Comparison of ENCODE assay signal across 8 mouse cellular contexts in the genomic region with DNA sequence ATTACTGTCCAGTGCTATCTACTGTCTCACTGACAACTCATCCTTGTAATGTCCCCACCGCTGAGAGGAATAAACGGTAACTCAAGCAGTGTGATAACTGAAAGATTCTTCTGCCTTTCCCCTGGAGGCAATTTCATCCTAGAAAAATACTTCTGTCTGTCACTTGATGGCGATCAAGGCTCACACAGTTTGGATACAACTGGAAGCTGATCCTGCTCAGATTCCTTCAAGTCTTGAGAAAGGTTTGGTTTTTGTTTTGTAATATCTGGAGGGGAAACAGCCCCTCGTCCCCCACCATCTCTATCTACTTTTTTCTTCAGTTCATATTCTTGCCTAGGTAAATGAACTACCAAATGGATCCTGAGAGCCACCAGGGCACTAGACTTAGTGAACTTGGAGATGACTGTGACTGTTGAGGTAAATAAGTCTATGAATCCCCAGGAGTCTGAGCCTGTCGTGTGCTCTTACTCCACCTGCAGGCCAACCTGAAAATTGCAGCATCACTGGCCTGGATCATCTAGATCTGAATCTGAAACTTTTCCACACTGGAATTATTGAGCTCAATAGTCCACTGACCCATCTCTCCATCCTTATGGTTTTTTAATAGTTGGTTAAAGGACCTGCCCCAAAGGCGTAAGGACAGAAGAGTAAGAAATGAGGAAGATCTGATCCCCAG. TPM values are rescaled to one million over a fixed set of nuclear protein-coding genes. Genes with fewer than 3 reads are reported as not detected.
DNase-seq lines count a peak whose midpoint lies in the region; ATAC-seq and TF ChIP-seq lines count a peak whose summit lies in the region.

No protein-coding gene starts in this region.

- no peaks in the 10 kb centered on the region for H3K27me3 ChIP-seq in testis, adult 2 months (ENCODE audit: control insufficient read depth, insufficient read depth, low read length)
- 0 out of 2 replicates have a peak, but pooled peaks cover 4% of the 10 kb centered on the region for H3K27me3 ChIP-seq in forebrain, embryonic 13.5 days

- no peaks in the 10 kb centered on the region for H3K36me3 ChIP-seq in testis, adult 2 months (ENCODE audit: control insufficient read depth, insufficient read depth, low read length)
- no peaks in the 10 kb centered on the region for H3K36me3 ChIP-seq in forebrain, embryonic 13.5 days (ENCODE audit: poor library complexity, severe bottlenecking)

- TF ChIP-seq CTCF in gastrocnemius, adult 2 months (IDR thresholded peaks at IDR 0.05) = peak; percentile 37; the same call in 1 of the 2 replicates
- peak; percentile 62; the same call in 1 of the 2 replicates for TF ChIP-seq CTCF in testis, adult 2 months (IDR thresholded peaks at IDR 0.05; ENCODE audit: control insufficient read depth, insufficient read depth, insufficient replicate concordance, low read depth, low read length)

- no peak overlapping the region for H3K9ac ChIP-seq in forebrain, embryonic 13.5 days

- ATAC-seq in forebrain, embryonic 13.5 days = no peak

- H3K27ac ChIP-seq in gastrocnemius, adult 2 months = no peak overlapping the region
- H3K27ac ChIP-seq in testis, adult 2 months (ENCODE audit: control insufficient read depth, insufficient read depth, low read depth, low read length) = no peak overlapping the region
- H3K27ac ChIP-seq in forebrain, embryonic 13.5 days = no peak overlapping the region

- H3K4me3 ChIP-seq in gastrocnemius, adult 2 months = no peak overlapping the region
- no peak overlapping the region for H3K4me3 ChIP-seq in testis, adult 2 months (ENCODE audit: control insufficient read depth, low read depth, low read length)
- H3K4me3 ChIP-seq in forebrain, embryonic 13.5 days = no peak overlapping the region

- TF ChIP-seq POLR2A in testis, adult 2 months (IDR thresholded peaks at IDR 0.05; ENCODE audit: control insufficient read depth, low read depth, low read length) = no peak

- H3K9me3 ChIP-seq in forebrain, embryonic 13.5 days (replicated peaks) = no peaks in the 10 kb centered on the region

- no peaks in the 10 kb centered on the region for H3K4me1 ChIP-seq in testis, adult 2 months (ENCODE audit: control insufficient read depth, insufficient read depth, low read length)
- H3K4me1 ChIP-seq in forebrain, embryonic 13.5 days = no peaks in the 10 kb centered on the region

- no peak overlapping the region for H3K4me2 ChIP-seq in forebrain, embryonic 13.5 days

- WGBS in forebrain, embryonic 13.5 days = 52% methylated on average over 6 of the region's 6 CpGs

- no peak for DNase-seq in gastrocnemius, adult 2 months
- DNase-seq in gastrocnemius, postnatal 36 days = no peak
- DNase-seq in testis, postnatal 14 days (ENCODE audit: low spot score) = no peak
- DNase-seq in cerebellum, postnatal 36 days = peak; percentile 11
- peak; percentile 6 to 60 for DNase-seq in kidney, postnatal 36 days
- DNase-seq in mesoderm, embryonic 11.5 days (ENCODE audit: low read depth, low spot score) = peak; percentile 50

- intact Hi-C loops in gastrocnemius, adult 2 months (cut with DNase I) = no loop called here
- intact Hi-C loops in gastrocnemius, postnatal 36 days (cut with DNase I) = no loop called here

RNA-seq across cellular contexts. Expression of a gene that starts 30.4 kb away (rescaled TPM):
- total RNA-seq in gastrocnemius, adult 2 months (2021) = not detected
- total RNA-seq in gastrocnemius, postnatal 36 days (2021) = not detected
- not detected in 2 replicates for polyA plus RNA-seq in testis, adult 2 months (2012; rRNA removed)
- 0.11 TPM in 1 of 2 replicates, not detected in the other for polyA plus RNA-seq in forebrain, embryonic 13.5 days (2015; fragmentation: Nextera tagmentation; extraction: Ambion mirVana)

Comparison
In these comparisons a context has a peak if more than half of its experiments do, and no peak if none do; other contexts are left out.
1. DNase-seq: peak in cerebellum, postnatal 36 days (2 of 2), kidney, postnatal 36 days (2 of 2) and mesoderm, embryonic 11.5 days (single experiment); none in gastrocnemius, adult 2 months (single experiment), gastrocnemius, postnatal 36 days (0 of 2) and testis, postnatal 14 days (single experiment).